Mouse (Mus musculus) liver, postnatal 0 days (tissue): ENCODE measurements around the gene Blcap.

Source experiments
- CTCF ChIP-seq: sonication (generic); IDR thresholded peaks from 2 replicates; pipeline ENCODE4 v1.5.1; 2016; ENCODE audit warnings: antibody characterized with exemption, low read depth
- EP300 ChIP-seq: IDR thresholded peaks from 2 replicates; pipeline ENCODE4 v1.6.1; 2016; ENCODE audit warnings: antibody characterized with exemption, low read depth, mild to moderate bottlenecking

GRCm38 (mm10) chr2:157506779-157507178 lies 64.3 kb downstream of the Blcap start:
- TF ChIP-seq CTCF (no peak), EP300 (no peak)
